Mouse (Mus musculus): ENCODE results near the gene Kremen2. TPM values are rescaled to one million over a fixed set of nuclear protein-coding genes. Genes with fewer than 3 reads are reported as not detected.

The Kremen2 gene
- polyA plus RNA-seq, 1 experiment from 2014 or later = 12.9 TPM

DNA sequence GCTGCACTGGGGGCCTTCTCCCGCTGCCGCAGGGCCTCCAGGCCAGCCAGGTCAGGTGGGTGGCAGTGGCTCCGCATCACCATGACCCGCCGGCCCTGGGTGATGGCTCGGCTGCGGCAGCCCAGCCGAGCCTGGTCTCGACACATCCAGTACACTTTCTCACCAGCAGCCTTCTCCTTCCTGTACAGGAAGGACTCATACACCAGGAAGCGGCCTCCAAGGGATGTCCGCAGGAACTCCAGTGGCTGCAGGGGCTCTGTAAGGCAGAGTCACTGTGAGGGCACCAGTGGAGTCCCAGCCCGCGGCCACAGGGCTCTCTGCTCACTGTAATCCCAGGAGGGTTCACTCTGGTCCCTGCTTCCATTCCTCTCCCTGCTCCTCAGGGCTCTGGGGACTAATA, 10.1 kb upstream of the Kremen2 start:
- no peak overlapping the region for H3K4me3 ChIP-seq (ENCODE audit: low read depth, low read length)
- H3K36me3 ChIP-seq (ENCODE audit: control insufficient read depth, insufficient read depth, low read length) = peaks cover 89% of the 10 kb centered on the region
- H3K27ac ChIP-seq (replicated peaks; ENCODE audit: low read depth, low read length) = no peak overlapping the region
- H3K4me2 ChIP-seq (ENCODE audit: low read depth, low read length) = no peak overlapping the region
- 92% methylated on average over 13 of the region's 13 CpGs for WGBS
- H3K4me1 ChIP-seq (ENCODE audit: control insufficient read depth, insufficient read depth, low read length) = no peaks in the 10 kb centered on the region
- H3K9ac ChIP-seq (ENCODE audit: low read depth, low read length) = no peak overlapping the region
- ATAC-seq (ENCODE audit: low read depth) (no peak), DNase-seq (ENCODE audit: low spot score) (no peak)
- no peaks in the 10 kb centered on the region for H3K27me3 ChIP-seq (replicated peaks; ENCODE audit: control insufficient read depth, insufficient read depth, low read length)
- no peaks in the 10 kb centered on the region for H3K9me3 ChIP-seq (ENCODE audit: control insufficient read depth, low read length)

DNA sequence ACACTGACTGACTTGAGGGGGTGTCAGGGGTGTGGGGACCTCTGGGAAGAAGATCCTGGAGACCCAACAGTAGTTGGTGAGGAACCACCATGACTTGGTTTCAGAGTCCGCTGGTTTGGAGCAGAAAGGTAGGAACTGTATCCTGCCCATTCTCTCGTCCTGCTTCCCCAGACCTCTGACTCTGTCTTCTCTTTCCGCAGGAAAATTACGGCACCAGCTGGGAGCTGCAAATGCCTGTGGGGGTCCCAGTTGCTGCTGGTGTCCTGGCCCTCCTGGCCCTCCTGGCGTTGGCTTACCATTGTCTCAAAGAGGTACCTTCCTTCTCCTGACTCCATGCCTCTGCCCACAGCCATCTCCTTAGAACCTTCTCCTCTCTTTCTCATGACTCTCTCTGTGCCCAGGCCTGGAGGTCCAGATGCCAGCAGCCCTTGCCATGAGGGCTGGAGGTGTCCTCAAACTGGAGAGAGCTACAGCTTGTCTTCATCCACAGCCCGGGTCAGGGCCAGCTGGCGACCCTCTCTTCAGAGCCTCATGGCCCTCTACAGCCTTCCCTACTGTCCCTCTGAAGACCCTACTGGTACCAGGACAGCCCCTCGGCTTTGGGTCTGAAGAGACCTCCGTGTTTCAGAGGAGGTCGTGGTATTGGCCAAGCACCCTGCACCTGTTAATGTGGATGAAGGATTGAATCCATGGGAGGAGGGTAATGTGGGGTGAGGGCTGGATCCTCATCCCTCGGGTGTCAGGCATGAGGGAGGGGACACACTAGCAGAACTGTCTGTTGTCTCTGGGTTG, 4.0 kb upstream of the Kremen2 start:
- ATAC-seq (ENCODE audit: low read depth) (no peak), DNase-seq (ENCODE audit: low spot score) (no peak)
- Histone ChIP-seq H3K27me3 (replicated peaks; ENCODE audit: control insufficient read depth, insufficient read depth, low read length) (peaks cover 26% of the 10 kb centered on the region), H3K4me1 (ENCODE audit: control insufficient read depth, insufficient read depth, low read length) (peaks cover 11% of the 10 kb centered on the region), H3K36me3 (ENCODE audit: control insufficient read depth, insufficient read depth, low read length) (peaks cover 31% of the 10 kb centered on the region), H3K9ac (ENCODE audit: low read depth, low read length) (no peak overlapping the region), H3K4me2 (ENCODE audit: low read depth, low read length) (peak overlapping the region; percentile 23; the same call in 1 of the 2 replicates), H3K4me3 (ENCODE audit: low read depth, low read length) (peak overlapping the region; percentile 20), H3K27ac (replicated peaks; ENCODE audit: low read depth, low read length) (no peak overlapping the region), H3K9me3 (ENCODE audit: control insufficient read depth, low read length) (no peaks in the 10 kb centered on the region)
- 78% methylated on average over 10 of the region's 11 CpGs for WGBS

DNA sequence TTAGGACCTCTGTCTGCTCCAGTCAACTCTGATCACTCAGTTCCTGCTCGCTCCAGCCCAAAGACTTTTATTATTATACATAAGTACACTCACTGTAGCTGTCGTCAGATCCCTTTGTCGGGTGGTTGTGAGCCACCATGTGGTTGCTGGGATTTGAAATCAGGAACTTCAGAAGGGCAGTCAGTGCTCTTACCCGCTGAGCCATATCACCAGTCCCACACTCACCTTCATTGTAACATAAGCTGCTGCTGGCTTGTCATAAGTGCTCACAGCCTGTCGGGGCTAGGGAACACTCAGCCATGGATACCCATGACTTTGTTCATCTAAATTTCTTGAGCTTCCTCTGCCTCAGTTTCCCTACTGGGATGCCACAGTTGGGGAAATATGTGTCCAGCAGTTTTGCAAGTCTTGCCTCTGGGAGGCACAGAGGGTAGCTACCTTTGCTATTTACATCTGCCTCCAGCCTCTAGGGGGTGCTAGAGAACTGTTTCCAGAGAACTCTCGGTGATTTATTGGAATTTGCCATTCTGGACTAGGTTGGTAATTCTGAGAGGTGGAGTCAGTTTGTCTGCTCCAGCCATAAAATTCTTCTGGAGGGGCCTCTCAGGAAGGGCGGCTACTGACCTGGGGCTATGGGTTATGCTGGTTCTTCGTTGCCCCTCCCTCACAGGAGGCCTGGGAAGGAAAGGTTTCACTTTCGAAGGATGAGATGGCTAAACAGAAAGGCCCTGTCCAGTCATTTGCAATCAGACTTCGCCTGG, 3.2 kb upstream of the Kremen2 start:
- H3K4me2 ChIP-seq (ENCODE audit: low read depth, low read length) = peak overlapping the region; percentile 23; the same call in 1 of the 2 replicates
- peak overlapping the region; percentile 20 for H3K4me3 ChIP-seq (ENCODE audit: low read depth, low read length)
- WGBS = 30% methylated on average over 10 of the region's 10 CpGs
- DNase-seq (ENCODE audit: low spot score) = peak; percentile 87
- H3K9me3 ChIP-seq (ENCODE audit: control insufficient read depth, low read length) = no peaks in the 10 kb centered on the region
- peaks cover 11% of the 10 kb centered on the region for H3K4me1 ChIP-seq (ENCODE audit: control insufficient read depth, insufficient read depth, low read length)
- no peak overlapping the region for H3K9ac ChIP-seq (ENCODE audit: low read depth, low read length)
- H3K27ac ChIP-seq (replicated peaks; ENCODE audit: low read depth, low read length) = no peak overlapping the region
- ATAC-seq (ENCODE audit: low read depth) = no peak
- H3K27me3 ChIP-seq (replicated peaks; ENCODE audit: control insufficient read depth, insufficient read depth, low read length) = peaks cover 34% of the 10 kb centered on the region
- peaks cover 27% of the 10 kb centered on the region for H3K36me3 ChIP-seq (ENCODE audit: control insufficient read depth, insufficient read depth, low read length)

DNA sequence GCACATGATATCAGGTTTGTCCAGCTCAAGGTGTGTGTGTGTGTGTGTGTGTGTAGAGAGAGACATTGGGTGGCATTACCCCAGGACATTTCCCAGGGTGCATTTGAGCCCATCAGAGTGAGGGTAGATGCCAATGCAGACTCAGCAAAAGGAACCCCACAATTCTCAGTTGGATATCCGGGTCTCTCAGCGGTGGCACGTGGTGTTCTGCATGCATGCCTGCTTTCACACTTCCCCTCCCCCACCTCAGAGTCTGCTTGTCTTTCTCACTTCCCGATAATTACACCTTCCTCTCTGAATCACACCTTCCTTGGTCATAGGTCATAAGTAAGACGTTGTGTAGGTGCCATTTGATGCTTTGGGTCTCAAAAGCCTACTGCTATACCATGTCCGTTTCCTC, 2.4 kb upstream of the Kremen2 start:
- Histone ChIP-seq H3K4me2 (ENCODE audit: low read depth, low read length) (no peak overlapping the region), H3K9ac (ENCODE audit: low read depth, low read length) (no peak overlapping the region), H3K4me1 (ENCODE audit: control insufficient read depth, insufficient read depth, low read length) (peaks cover 11% of the 10 kb centered on the region), H3K4me3 (ENCODE audit: low read depth, low read length) (no peak overlapping the region), H3K27ac (replicated peaks; ENCODE audit: low read depth, low read length) (no peak overlapping the region), H3K36me3 (ENCODE audit: control insufficient read depth, insufficient read depth, low read length) (peaks cover 19% of the 10 kb centered on the region), H3K27me3 (replicated peaks; ENCODE audit: control insufficient read depth, insufficient read depth, low read length) (peaks cover 42% of the 10 kb centered on the region), H3K9me3 (ENCODE audit: control insufficient read depth, low read length) (no peaks in the 10 kb centered on the region)
- ATAC-seq (ENCODE audit: low read depth) (no peak), DNase-seq (ENCODE audit: low spot score) (no peak)
- WGBS = 31% methylated on average over 6 of the region's 6 CpGs

DNA sequence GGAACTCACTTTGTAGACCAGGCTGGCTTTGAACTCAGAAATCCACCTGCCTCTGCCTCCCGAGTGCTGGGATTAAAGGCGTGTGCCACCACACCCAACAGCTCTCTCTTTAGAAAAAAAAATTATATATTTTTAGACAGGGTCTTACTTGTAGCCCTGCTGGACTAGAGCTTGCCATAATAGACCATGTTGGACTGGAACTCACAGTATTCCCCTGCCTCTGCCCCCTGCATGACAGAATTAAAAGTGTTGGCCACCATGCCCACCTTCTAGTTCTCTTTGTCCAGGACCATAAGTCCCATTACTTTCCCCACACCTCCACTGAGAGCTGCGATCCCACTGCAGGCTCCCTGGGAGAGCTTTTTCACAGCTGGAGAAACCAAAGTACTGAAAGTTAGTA, 1.8 kb upstream of the Kremen2 start:
- DNase-seq (ENCODE audit: low spot score) = no peak
- Histone ChIP-seq H3K27me3 (replicated peaks; ENCODE audit: control insufficient read depth, insufficient read depth, low read length) (peaks cover 47% of the 10 kb centered on the region), H3K27ac (replicated peaks; ENCODE audit: low read depth, low read length) (no peak overlapping the region), H3K36me3 (ENCODE audit: control insufficient read depth, insufficient read depth, low read length) (peaks cover 13% of the 10 kb centered on the region), H3K9me3 (ENCODE audit: control insufficient read depth, low read length) (no peaks in the 10 kb centered on the region), H3K9ac (ENCODE audit: low read depth, low read length) (no peak overlapping the region), H3K4me3 (ENCODE audit: low read depth, low read length) (no peak overlapping the region), H3K4me1 (ENCODE audit: control insufficient read depth, insufficient read depth, low read length) (peaks cover 11% of the 10 kb centered on the region), H3K4me2 (ENCODE audit: low read depth, low read length) (no peak overlapping the region)
- ATAC-seq (ENCODE audit: low read depth) = no peak
- 84% methylated on average over 3 of the region's 3 CpGs for WGBS

DNA sequence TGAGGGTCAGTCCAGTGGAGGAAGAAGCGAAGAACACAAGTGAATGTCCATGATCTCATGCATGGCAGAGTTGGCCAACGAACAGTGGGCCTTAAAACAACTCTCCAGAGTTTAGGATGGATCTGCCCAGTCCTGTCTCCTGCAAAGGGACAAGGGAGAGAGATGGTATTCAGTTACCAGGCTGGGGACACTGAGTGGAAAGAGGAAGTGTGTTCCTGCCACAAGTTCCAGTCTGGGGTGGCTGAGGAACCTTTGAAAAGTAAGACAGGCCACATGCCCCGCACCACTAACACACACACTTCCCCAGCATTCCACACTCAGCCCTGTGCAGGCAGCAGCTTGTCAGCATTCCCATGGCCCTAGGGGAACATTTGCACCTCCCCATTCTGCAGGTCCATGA, 1.1 kb upstream of the Kremen2 start:
- DNase-seq (ENCODE audit: low spot score) (no peak), ATAC-seq (ENCODE audit: low read depth) (no peak)
- Histone ChIP-seq H3K27me3 (replicated peaks; ENCODE audit: control insufficient read depth, insufficient read depth, low read length) (peaks cover 54% of the 10 kb centered on the region), H3K4me3 (ENCODE audit: low read depth, low read length) (no peak overlapping the region), H3K36me3 (ENCODE audit: control insufficient read depth, insufficient read depth, low read length) (peaks cover 6% of the 10 kb centered on the region; the same call in 1 of the 2 replicates), H3K4me2 (ENCODE audit: low read depth, low read length) (peak overlapping the region; percentile 54; the same call in 1 of the 2 replicates), H3K9ac (ENCODE audit: low read depth, low read length) (no peak overlapping the region), H3K27ac (replicated peaks; ENCODE audit: low read depth, low read length) (no peak overlapping the region), H3K9me3 (ENCODE audit: control insufficient read depth, low read length) (no peaks in the 10 kb centered on the region), H3K4me1 (ENCODE audit: control insufficient read depth, insufficient read depth, low read length) (peaks cover 11% of the 10 kb centered on the region)
- WGBS = 77% methylated on average over 3 of the region's 3 CpGs

DNA sequence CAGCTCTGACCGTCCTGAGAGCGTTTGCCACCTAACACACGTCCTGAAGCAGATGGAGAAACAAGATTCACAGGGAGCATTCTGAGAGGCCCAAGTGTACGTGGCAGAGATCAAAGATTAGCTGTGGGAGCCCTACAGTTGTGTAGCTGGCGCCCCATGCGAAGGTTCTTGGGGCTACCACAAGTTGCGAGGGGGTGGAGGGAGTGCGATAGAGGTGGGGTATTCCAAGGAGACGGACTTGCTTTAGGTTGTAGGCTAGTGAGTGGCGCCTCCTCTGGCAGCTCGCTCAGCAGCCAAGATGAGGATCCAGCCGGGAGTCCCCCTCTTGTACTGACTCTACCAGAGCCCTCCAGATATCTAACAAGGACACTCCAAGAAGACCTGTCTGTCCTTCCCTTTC, 678 bp upstream of the Kremen2 start:
- Histone ChIP-seq H3K4me1 (ENCODE audit: control insufficient read depth, insufficient read depth, low read length) (peaks cover 11% of the 10 kb centered on the region), H3K4me3 (ENCODE audit: low read depth, low read length) (peak overlapping the region; percentile 33; the same call in 1 of the 2 replicates), H3K27me3 (replicated peaks; ENCODE audit: control insufficient read depth, insufficient read depth, low read length) (peaks cover 59% of the 10 kb centered on the region), H3K36me3 (ENCODE audit: control insufficient read depth, insufficient read depth, low read length) (peaks cover 2% of the 10 kb centered on the region; the same call in 1 of the 2 replicates), H3K27ac (replicated peaks; ENCODE audit: low read depth, low read length) (no peak overlapping the region), H3K9me3 (ENCODE audit: control insufficient read depth, low read length) (no peaks in the 10 kb centered on the region), H3K9ac (ENCODE audit: low read depth, low read length) (no peak overlapping the region), H3K4me2 (ENCODE audit: low read depth, low read length) (peak overlapping the region; percentile 54)
- peak; percentile 34 for DNase-seq (ENCODE audit: low spot score)
- ATAC-seq (ENCODE audit: low read depth) = peak; percentile 19; the same call in 1 of the 2 replicates
- WGBS = 6% methylated on average over 12 of the region's 12 CpGs

DNA sequence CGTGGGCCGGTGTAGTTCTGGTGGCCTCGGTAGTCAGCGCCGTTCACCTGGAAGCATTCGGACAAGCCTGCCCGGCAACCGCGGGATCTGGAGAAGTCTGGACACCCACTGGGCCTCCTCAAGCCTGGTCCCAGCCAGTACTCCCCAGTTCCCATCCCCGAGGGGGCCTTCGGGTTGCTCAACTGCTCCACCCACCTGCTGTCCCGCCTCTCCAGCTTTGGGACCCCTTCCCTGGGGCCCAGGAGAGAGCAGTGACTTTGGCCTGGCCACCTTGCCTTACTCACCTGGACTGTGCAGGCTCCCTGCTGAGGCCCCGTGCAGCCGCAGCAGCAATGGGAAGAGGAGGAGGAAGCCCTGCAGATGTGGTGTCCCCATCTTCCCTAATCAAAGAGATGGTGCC, 982 bp downstream of the Kremen2 start:
- peaks cover 17% of the 10 kb centered on the region for H3K4me1 ChIP-seq (ENCODE audit: control insufficient read depth, insufficient read depth, low read length)

More for the DNA sequence above, 982 bp downstream of the Kremen2 start:
- no peak for ATAC-seq (ENCODE audit: low read depth)
- Histone ChIP-seq H3K27ac (replicated peaks; ENCODE audit: low read depth, low read length) (no peak overlapping the region; the same call in 1 of the 2 replicates), H3K4me3 (ENCODE audit: low read depth, low read length) (peak overlapping the region; percentile 33), H3K36me3 (ENCODE audit: control insufficient read depth, insufficient read depth, low read length) (no peaks in the 10 kb centered on the region), H3K9me3 (ENCODE audit: control insufficient read depth, low read length) (no peaks in the 10 kb centered on the region), H3K9ac (ENCODE audit: low read depth, low read length) (peak overlapping the region; percentile 42; the same call in 1 of the 2 replicates), H3K27me3 (replicated peaks; ENCODE audit: control insufficient read depth, insufficient read depth, low read length) (peaks cover 71% of the 10 kb centered on the region), H3K4me2 (ENCODE audit: low read depth, low read length) (peak overlapping the region; percentile 54)
- WGBS = 6% methylated on average over 8 of the region's 14 CpGs
- no peak for DNase-seq (ENCODE audit: low spot score)
